Mouse (Mus musculus): ENCODE measurements around the gene Celf5. TPM values are rescaled to one million over a fixed set of nuclear protein-coding genes. Genes with fewer than 3 reads are reported as not detected.
A peak's percentile ranks its signal among the peaks of the same experiment; 100 is the strongest.

Gene Celf5
- polyA plus RNA-seq, 1 experiment from 2014 or later = 0.30 TPM

GRCm38 (mm10) chr10:81489941-81490340 is 7.4 kb upstream of the Celf5 start:
- H3K27ac ChIP-seq = no peak overlapping the region
- 70% methylated on average over 14 of the region's 14 CpGs for WGBS
- no peak overlapping the region for H3K9ac ChIP-seq (ENCODE audit: low read depth, low read length)
- H3K27me3 ChIP-seq (ENCODE audit: insufficient read depth, low read length) = no peaks in the 10 kb centered on the region
- H3K4me1 ChIP-seq (replicated peaks; ENCODE audit: insufficient read depth, low read length) = peaks cover 3% of the 10 kb centered on the region; the same call in 1 of the 2 replicates
- H3K4me3 ChIP-seq (replicated peaks; ENCODE audit: low read depth, low read length) = no peak overlapping the region
- ATAC-seq (replicated peaks; ENCODE audit: low FRiP score, low read depth) (no peak), DNase-seq (ENCODE audit: low spot score) (no peak)
- H3K4me2 ChIP-seq (ENCODE audit: low read length) = no peak overlapping the region
- H3K9me3 ChIP-seq (replicated peaks; ENCODE audit: low read length) = no peaks in the 10 kb centered on the region
- no peak for TF ChIP-seq CTCF (IDR thresholded peaks at IDR 0.05; ENCODE audit: low read depth)
- H3K36me3 ChIP-seq (ENCODE audit: insufficient read depth, low read length) = peaks cover 53% of the 10 kb centered on the region

GRCm38 (mm10) chr10:81488081-81488480 is 5.6 kb upstream of the Celf5 start:
- no peak overlapping the region for H3K4me3 ChIP-seq (replicated peaks; ENCODE audit: low read depth, low read length)
- H3K27ac ChIP-seq = no peak overlapping the region
- no peaks in the 10 kb centered on the region for H3K9me3 ChIP-seq (replicated peaks; ENCODE audit: low read length)
- H3K4me1 ChIP-seq (replicated peaks; ENCODE audit: insufficient read depth, low read length) = no peaks in the 10 kb centered on the region
- WGBS = 82% methylated on average over 11 of the region's 11 CpGs
- H3K9ac ChIP-seq (ENCODE audit: low read depth, low read length) = no peak overlapping the region
- ATAC-seq (replicated peaks; ENCODE audit: low FRiP score, low read depth) (no peak), DNase-seq (ENCODE audit: low spot score) (no peak)
- TF ChIP-seq CTCF (IDR thresholded peaks at IDR 0.05; ENCODE audit: low read depth) = no peak
- peaks cover 53% of the 10 kb centered on the region for H3K36me3 ChIP-seq (ENCODE audit: insufficient read depth, low read length)
- H3K27me3 ChIP-seq (ENCODE audit: insufficient read depth, low read length) = no peaks in the 10 kb centered on the region
- H3K4me2 ChIP-seq (ENCODE audit: low read length) = no peak overlapping the region

- TF ChIP-seq CTCF (IDR thresholded peaks at IDR 0.05; ENCODE audit: low read depth) = no peak
- H3K9ac ChIP-seq (ENCODE audit: low read depth, low read length) = no peak overlapping the region
- no peaks in the 10 kb centered on the region for H3K4me1 ChIP-seq (replicated peaks; ENCODE audit: insufficient read depth, low read length)
- peaks cover 8% of the 10 kb centered on the region; the same call in 1 of the 2 replicates for H3K27me3 ChIP-seq (ENCODE audit: insufficient read depth, low read length)
- no peak for DNase-seq (ENCODE audit: low spot score)
- H3K4me3 ChIP-seq (replicated peaks; ENCODE audit: low read depth, low read length) = no peak overlapping the region
- H3K9me3 ChIP-seq (replicated peaks; ENCODE audit: low read length) = no peaks in the 10 kb centered on the region
- no peak overlapping the region for H3K27ac ChIP-seq
- 85% methylated on average over 10 of the region's 10 CpGs for WGBS
- ATAC-seq (replicated peaks; ENCODE audit: low FRiP score, low read depth) = no peak
- peaks cover 42% of the 10 kb centered on the region for H3K36me3 ChIP-seq (ENCODE audit: insufficient read depth, low read length)
- H3K4me2 ChIP-seq (ENCODE audit: low read length) = no peak overlapping the region
Measured at GRCm38 (mm10) chr10:81486496-81486895, 4.0 kb upstream of the Celf5 start.

GRCm38 (mm10) chr10:81485479-81486018 is 3.0 kb upstream of the Celf5 start:
- Histone ChIP-seq H3K27ac (no peak overlapping the region), H3K9ac (ENCODE audit: low read depth, low read length) (no peak overlapping the region), H3K27me3 (ENCODE audit: insufficient read depth, low read length) (peaks cover 17% of the 10 kb centered on the region; the same call in 1 of the 2 replicates), H3K4me1 (replicated peaks; ENCODE audit: insufficient read depth, low read length) (no peaks in the 10 kb centered on the region), H3K4me3 (replicated peaks; ENCODE audit: low read depth, low read length) (no peak overlapping the region), H3K4me2 (ENCODE audit: low read length) (no peak overlapping the region), H3K9me3 (replicated peaks; ENCODE audit: low read length) (no peaks in the 10 kb centered on the region), H3K36me3 (ENCODE audit: insufficient read depth, low read length) (peaks cover 33% of the 10 kb centered on the region)
- no peak for TF ChIP-seq CTCF (IDR thresholded peaks at IDR 0.05; ENCODE audit: low read depth)
- ATAC-seq (replicated peaks; ENCODE audit: low FRiP score, low read depth) = no peak
- WGBS = 73% methylated on average over 7 of the region's 7 CpGs
- no peak for DNase-seq (ENCODE audit: low spot score)

GRCm38 (mm10) chr10:81485060-81485449 is 2.5 kb upstream of the Celf5 start:
- DNase-seq (ENCODE audit: low spot score) = no peak
- WGBS = 10% methylated on average over 2 of the region's 2 CpGs
- no peak overlapping the region for H3K4me2 ChIP-seq (ENCODE audit: low read length)

GRCm38 (mm10) chr10:81484441-81485059 is 2.0 kb upstream of the Celf5 start:
- Histone ChIP-seq H3K27me3 (ENCODE audit: insufficient read depth, low read length) (peaks cover 18% of the 10 kb centered on the region; the same call in 1 of the 2 replicates), H3K4me3 (replicated peaks; ENCODE audit: low read depth, low read length) (no peak overlapping the region), H3K4me1 (replicated peaks; ENCODE audit: insufficient read depth, low read length) (no peaks in the 10 kb centered on the region), H3K9me3 (replicated peaks; ENCODE audit: low read length) (no peaks in the 10 kb centered on the region), H3K36me3 (ENCODE audit: insufficient read depth, low read length) (peaks cover 24% of the 10 kb centered on the region), H3K27ac (no peak overlapping the region), H3K9ac (ENCODE audit: low read depth, low read length) (no peak overlapping the region), H3K4me2 (ENCODE audit: low read length) (no peak overlapping the region)
- no peak for TF ChIP-seq CTCF (IDR thresholded peaks at IDR 0.05; ENCODE audit: low read depth)
- DNase-seq (ENCODE audit: low spot score) (no peak), ATAC-seq (replicated peaks; ENCODE audit: low FRiP score, low read depth) (no peak)
- WGBS = 58% methylated on average over 6 of the region's 6 CpGs

More at GRCm38 (mm10) chr10:81485060-81485449, 2.5 kb upstream of the Celf5 start:
- Histone ChIP-seq H3K4me3 (replicated peaks; ENCODE audit: low read depth, low read length) (no peak overlapping the region), H3K27ac (no peak overlapping the region), H3K27me3 (ENCODE audit: insufficient read depth, low read length) (peaks cover 18% of the 10 kb centered on the region; the same call in 1 of the 2 replicates), H3K4me1 (replicated peaks; ENCODE audit: insufficient read depth, low read length) (no peaks in the 10 kb centered on the region), H3K9ac (ENCODE audit: low read depth, low read length) (no peak overlapping the region), H3K36me3 (ENCODE audit: insufficient read depth, low read length) (peaks cover 29% of the 10 kb centered on the region), H3K9me3 (replicated peaks; ENCODE audit: low read length) (no peaks in the 10 kb centered on the region)
- peak; percentile 23 for TF ChIP-seq CTCF (IDR thresholded peaks at IDR 0.05; ENCODE audit: low read depth)
- ATAC-seq (replicated peaks; ENCODE audit: low FRiP score, low read depth) = no peak
